Mouse (Mus musculus) 3T3-L1 (cell line): ENCODE data around the gene Abhd14b.
"Not testable (repeated sequence)": the region's sequence is repeated elsewhere in the genome, so short reads cannot be mapped to it uniquely, and the experiment has no call there.

Source experiments
- DNase-seq: peaks from one replicate; pipeline ENCODE4 v3.0.0-alpha.2; 2015; ENCODE audit warnings: low read depth, low spot score

The Abhd14b gene

GRCm38 (mm10) chr9:106476002-106476923, 29.0 kb downstream of the Abhd14b start:
- peak; percentile 95 for DNase-seq

GRCm38 (mm10) chr9:106476924-106477484, 29.7 kb downstream of the Abhd14b start, which contains the start of gene Parp3:
Gene Parp3 (minus strand): TSS chr9:106476949.
- DNase-seq, result peak; percentile 100

- no peak for DNase-seq
Observed at GRCm38 (mm10) chr9:106477649-106478048, 30.4 kb downstream of the Abhd14b start.

GRCm38 (mm10) chr9:106478101-106478500, 30.8 kb downstream of the Abhd14b start:
- no peak for DNase-seq

GRCm38 (mm10) chr9:106480541-106480940, 33.3 kb downstream of the Abhd14b start:
- no peak for DNase-seq

GRCm38 (mm10) chr9:106481075-106481474, 33.8 kb downstream of the Abhd14b start:
- no peak for DNase-seq

- DNase-seq, result no peak
Observed at GRCm38 (mm10) chr9:106481676-106482075, 34.4 kb downstream of the Abhd14b start.

GRCm38 (mm10) chr9:106482578-106483115, 35.4 kb downstream of the Abhd14b start:
- DNase-seq, result no peak

GRCm38 (mm10) chr9:106483136-106483535, 35.9 kb downstream of the Abhd14b start:
- DNase-seq, result no peak

- no peak for DNase-seq
Observed at GRCm38 (mm10) chr9:106483606-106484005, 36.3 kb downstream of the Abhd14b start.

- DNase-seq, result no peak
Observed at GRCm38 (mm10) chr9:106485076-106485475, 37.8 kb downstream of the Abhd14b start.

GRCm38 (mm10) chr9:106487602-106488001, 40.3 kb downstream of the Abhd14b start:
- DNase-seq, result not testable (repeated sequence)

- peak; percentile 43 for DNase-seq
Observed at GRCm38 (mm10) chr9:106499667-106500066, 52.4 kb downstream of the Abhd14b start, which contains the start of gene Iqcf1. Gene Iqcf1 (plus strand): TSS chr9:106499967.

GRCm38 (mm10) chr9:106501846-106502245, 54.6 kb downstream of the Abhd14b start:
- DNase-seq, result no peak
